Mouse (Mus musculus) right cerebral cortex, postnatal 25 days (tissue): ENCODE data around the gene Olfr132.
"Not testable (repeated sequence)": the region's sequence is repeated elsewhere in the genome, so short reads cannot be mapped to it uniquely, and the experiment has no call there.

Source experiments
- DNase-seq: peaks from one replicate; pipeline ENCODE4 v3.0.0; 2022

Gene Olfr132

GRCm38 (mm10) chr17:38134426-38134825, at the start of gene Olfr132:
Gene Olfr132 (minus strand): TSS chr17:38134526.
- DNase-seq = no peak

GRCm38 (mm10) chr17:38171088-38171487, 36.8 kb upstream of the Olfr132 start, which contains the start of gene Olfr134:
Gene Olfr134 (plus strand): TSS chr17:38171388.
- DNase-seq = no peak

DNA sequence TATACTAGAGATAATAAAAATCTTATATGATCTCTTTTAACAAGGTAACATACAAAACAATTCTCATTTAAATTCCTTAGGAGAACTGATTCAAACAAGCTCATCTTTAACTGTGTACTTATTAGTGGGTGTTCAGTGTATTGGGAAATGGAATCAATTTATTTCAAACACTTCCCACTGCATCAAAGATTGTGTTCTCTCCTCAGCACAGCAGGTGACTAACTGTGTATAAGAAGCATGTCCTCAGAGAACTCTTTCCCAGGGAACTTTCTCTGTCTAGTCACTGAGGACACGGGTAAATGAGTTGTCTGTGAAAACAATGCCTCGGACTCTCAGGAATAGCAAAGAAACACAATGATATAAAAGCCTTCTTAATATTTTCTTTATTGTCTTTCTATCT, 10.7 kb upstream of the Olfr132 start, which contains the start of gene Olfr133:
Olfr133 (plus strand) TSS at position 301 of the 400 bp plus-strand sequence.
- DNase-seq = no peak

DNA sequence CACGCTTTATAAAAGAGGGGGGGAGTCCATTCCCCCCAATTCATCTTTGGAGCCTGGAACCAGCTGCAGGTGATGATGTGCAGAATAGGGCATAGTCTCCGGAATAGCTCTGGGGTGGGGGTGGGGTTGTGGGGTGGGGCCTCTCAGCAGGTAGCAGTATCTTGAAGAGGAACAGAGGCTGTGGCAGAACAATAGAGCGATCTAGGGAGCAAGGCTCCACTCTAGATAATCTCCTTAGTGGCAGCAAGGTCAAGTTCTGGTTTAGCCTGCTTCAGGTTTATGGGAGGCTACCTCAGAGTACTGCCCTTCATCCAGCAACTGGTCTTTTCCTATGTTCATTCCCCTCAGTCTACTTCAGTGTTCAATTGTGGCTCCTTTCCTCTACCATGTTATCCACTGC, 9.0 kb downstream of the Olfr132 start:
- DNase-seq = not testable (repeated sequence)

- DNase-seq = not testable (repeated sequence)
Observed at GRCm38 (mm10) chr17:38124199-38124598, 10.1 kb downstream of the Olfr132 start.

DNA sequence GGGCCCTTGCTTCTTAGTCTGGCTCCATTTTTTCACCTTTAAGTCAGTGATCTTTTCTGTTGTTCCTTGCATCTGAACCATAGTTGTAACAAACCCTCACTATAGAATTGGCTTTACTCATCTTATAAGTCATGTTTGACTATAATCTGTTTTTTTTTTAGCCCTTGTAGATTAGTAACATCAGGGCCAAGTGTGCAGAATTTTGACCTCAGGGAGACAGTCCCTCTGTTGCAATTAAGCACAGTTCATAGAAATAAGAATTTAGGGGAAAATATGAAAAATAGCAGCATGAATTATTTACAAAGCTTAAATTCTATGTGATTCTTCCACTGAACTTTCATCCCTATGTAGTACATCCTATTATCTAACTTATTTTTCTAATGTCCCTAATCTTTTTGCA, 45.7 kb downstream of the Olfr132 start, which contains the start of gene Olfr131:
Olfr131 (minus strand) TSS at position 101 of the 400 bp plus-strand sequence.
- no peak for DNase-seq

DNA sequence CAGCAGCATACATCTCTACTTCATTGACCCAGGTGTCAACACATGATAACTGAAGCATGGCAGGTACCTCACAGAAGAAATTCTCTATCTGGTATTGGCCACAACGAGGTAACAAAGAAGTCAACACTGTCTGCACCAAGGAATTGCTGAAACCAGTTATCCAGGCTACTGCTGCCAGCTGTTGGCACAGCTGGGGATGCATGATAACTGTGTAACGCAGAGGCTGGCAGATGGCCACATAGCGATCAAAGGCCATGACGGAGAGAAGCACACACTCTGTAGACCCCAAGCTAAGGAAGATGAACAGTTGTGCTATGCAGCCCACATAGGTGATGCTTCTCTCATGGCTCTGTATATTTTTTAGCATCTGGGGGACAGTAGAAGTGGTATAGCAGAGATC, 52.0 kb downstream of the Olfr132 start:
- DNase-seq = no peak
